Mouse (Mus musculus) hindbrain, embryonic 11.5 days (tissue): Measurements from ENCODE around the gene Ankrd6. TPM values are rescaled to one million over a fixed set of nuclear protein-coding genes. Genes with fewer than 3 reads are reported as not detected.

Experiments
- ATAC-seq: fragments of 200-750 bp; cut with Nextera tagmentation; 2 replicates; pipeline ENCODE4 v1.8.0; 2017; ENCODE audit warnings: mild to moderate bottlenecking, moderate TSS enrichment, moderate library complexity; ENCODE audit not compliant: low FRiP score
- DNase-seq: peaks from one replicate; pipeline ENCODE4 v3.0.0-alpha.2; 2015; ENCODE audit warnings: low spot score
- H3K27ac ChIP-seq: fragments of 300-500 bp; sonication (generic); 2 replicates; pipeline ENCODE4 v1.5.1; 2014; ENCODE audit warnings: mild to moderate bottlenecking, low read depth, low read length
- H3K27me3 ChIP-seq: fragments of 300-500 bp; sonication (generic); 2 replicates; pipeline ENCODE4 v1.6.1; 2014; ENCODE audit warnings: mild to moderate bottlenecking, low read length, moderate library complexity, mixed read lengths; ENCODE audit not compliant: control insufficient read depth, insufficient read depth
- H3K36me3 ChIP-seq: fragments of 300-500 bp; sonication (generic); 2 replicates; pipeline ENCODE4 v1.6.1; 2014; ENCODE audit warnings: mild to moderate bottlenecking, low read length, moderate library complexity, mixed read lengths; ENCODE audit not compliant: control insufficient read depth, insufficient read depth
- H3K4me1 ChIP-seq: fragments of 300-500 bp; sonication (generic); replicated peaks from 2 replicates; pipeline ENCODE4 v1.6.1; 2014; ENCODE audit warnings: low read length, mixed read lengths; ENCODE audit not compliant: control insufficient read depth, insufficient read depth
- H3K4me2 ChIP-seq: fragments of 300-500 bp; sonication (generic); replicated peaks from 2 replicates; pipeline ENCODE4 v1.6.1; 2014; ENCODE audit warnings: mild to moderate bottlenecking, low read depth, low read length
- H3K4me3 ChIP-seq: fragments of 300-500 bp; sonication (generic); 2 replicates; pipeline ENCODE4 v1.5.1; 2014; ENCODE audit warnings: low read depth, low read length
- H3K9ac ChIP-seq: fragments of 300-500 bp; sonication (generic); 2 replicates; pipeline ENCODE4 v1.6.1; 2014; ENCODE audit warnings: low read depth, low read length
- H3K9me3 ChIP-seq: fragments of 300-500 bp; sonication (generic); 2 replicates; pipeline ENCODE4 v1.6.1; 2016; ENCODE audit warnings: low read length; ENCODE audit not compliant: control insufficient read depth
- WGBS: fragments of 180-500 bp; shearing (Covaris S2); extraction: QIAGEN DNeasy Blood & Tissue Kit; methylation state at CpG from one replicate; pipeline ENCODE4 v1.1.7; 2014; 5-methylcytosine and 5-hydroxymethylcytosine counted together
- polyA plus RNA-seq: library from polyadenylated mRNA; unstranded; fragments of >200 nt; fragmentation: Nextera tagmentation; extraction: Ambion mirVana; gene quantifications from 2 replicates; pipeline ENCODE4 v1.2.1, GENCODE M21; 2014

Ankrd6 gene
- polyA plus RNA-seq, 1 experiment from 2014 or later, result 22.4 TPM

DNA sequence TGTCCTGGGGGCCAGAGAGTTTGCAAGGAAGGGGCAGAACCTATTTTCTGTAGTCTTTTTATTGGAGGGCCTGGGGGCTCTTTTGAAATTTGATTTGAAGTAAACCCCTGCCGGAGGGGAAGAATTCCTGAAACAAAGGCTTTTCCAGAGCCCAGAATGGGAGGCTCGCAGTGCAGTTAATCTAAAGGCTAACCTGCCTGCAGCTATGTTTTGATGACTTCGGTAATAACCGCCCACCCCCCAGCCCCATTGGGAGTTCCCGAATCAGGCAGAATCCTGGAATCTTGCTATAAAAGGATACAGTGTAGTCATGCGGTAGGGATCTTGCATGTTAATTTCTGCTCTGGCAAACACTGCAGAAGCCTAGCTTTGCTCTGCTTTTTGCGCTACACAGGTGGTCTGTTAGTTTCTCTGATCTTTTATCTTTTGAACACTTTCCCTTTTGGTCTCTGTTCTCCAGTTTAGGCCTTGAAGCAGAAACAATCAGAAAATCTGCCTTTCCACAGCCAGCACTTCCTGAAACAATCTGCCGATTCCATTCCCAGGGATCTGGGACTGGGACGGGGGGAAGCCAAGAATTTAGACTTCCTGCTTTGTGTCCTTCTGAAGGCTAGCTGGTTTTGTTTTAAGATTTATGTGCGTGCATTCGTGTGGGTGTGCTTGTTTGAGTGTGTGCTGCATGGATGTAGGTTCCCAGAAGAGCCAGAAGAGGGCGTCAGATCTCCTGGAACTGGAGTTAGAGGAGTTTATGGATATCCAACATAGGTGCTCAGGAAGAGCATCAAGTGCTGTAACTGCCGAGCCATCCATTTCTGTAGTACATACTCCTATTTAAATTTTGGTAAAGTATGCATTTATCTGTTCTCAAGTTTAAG is 34.4 kb upstream of the Ankrd6 start:
- 11% methylated on average over 13 of the region's 13 CpGs for WGBS
- ATAC-seq (no peak), DNase-seq (peak; percentile 65)
- peak overlapping the region; percentile 58 for H3K27ac ChIP-seq
- no peaks in the 10 kb centered on the region for H3K27me3 ChIP-seq
- no peaks in the 10 kb centered on the region for H3K36me3 ChIP-seq
- no peaks in the 10 kb centered on the region for H3K9me3 ChIP-seq
- H3K9ac ChIP-seq, result peak overlapping the region; percentile 95
- no peaks in the 10 kb centered on the region; the same call in 1 of the 2 replicates for H3K4me1 ChIP-seq
- H3K4me3 ChIP-seq, result peak overlapping the region; percentile 87
- H3K4me2 ChIP-seq, result peak overlapping the region; percentile 93

DNA sequence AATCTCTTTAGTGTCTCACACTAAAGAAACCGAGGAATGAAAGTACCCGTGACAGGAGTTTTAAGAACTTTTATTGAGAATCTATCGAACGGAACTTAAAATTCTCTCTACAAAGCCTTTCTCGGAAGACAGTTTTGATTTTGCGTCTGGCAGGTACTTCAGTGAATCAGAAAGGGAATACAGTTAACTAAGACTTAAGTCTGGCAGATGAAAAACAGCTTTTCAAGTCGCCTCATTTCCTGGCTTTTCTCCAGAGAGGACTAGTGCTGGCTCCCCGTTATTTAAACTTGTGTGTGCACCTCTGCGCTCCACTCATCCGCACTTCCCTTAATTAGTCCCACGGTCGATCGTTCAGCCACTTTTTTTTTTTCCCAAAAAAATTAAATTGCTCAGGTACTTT is 33.6 kb upstream of the Ankrd6 start:
- DNase-seq, result peak; percentile 53
- no peak for ATAC-seq
- no peaks in the 10 kb centered on the region for H3K9me3 ChIP-seq
- no peaks in the 10 kb centered on the region for H3K27me3 ChIP-seq
- no peaks in the 10 kb centered on the region for H3K36me3 ChIP-seq
- peak overlapping the region; percentile 95 for H3K9ac ChIP-seq
- peak overlapping the region; percentile 93 for H3K4me2 ChIP-seq
- peak overlapping the region; percentile 87 for H3K4me3 ChIP-seq
- WGBS, result under 1% methylated on average over 13 of the region's 13 CpGs
- H3K27ac ChIP-seq, result peak overlapping the region; percentile 87; the same call in 1 of the 2 replicates
- H3K4me1 ChIP-seq, result no peaks in the 10 kb centered on the region; the same call in 1 of the 2 replicates

DNA sequence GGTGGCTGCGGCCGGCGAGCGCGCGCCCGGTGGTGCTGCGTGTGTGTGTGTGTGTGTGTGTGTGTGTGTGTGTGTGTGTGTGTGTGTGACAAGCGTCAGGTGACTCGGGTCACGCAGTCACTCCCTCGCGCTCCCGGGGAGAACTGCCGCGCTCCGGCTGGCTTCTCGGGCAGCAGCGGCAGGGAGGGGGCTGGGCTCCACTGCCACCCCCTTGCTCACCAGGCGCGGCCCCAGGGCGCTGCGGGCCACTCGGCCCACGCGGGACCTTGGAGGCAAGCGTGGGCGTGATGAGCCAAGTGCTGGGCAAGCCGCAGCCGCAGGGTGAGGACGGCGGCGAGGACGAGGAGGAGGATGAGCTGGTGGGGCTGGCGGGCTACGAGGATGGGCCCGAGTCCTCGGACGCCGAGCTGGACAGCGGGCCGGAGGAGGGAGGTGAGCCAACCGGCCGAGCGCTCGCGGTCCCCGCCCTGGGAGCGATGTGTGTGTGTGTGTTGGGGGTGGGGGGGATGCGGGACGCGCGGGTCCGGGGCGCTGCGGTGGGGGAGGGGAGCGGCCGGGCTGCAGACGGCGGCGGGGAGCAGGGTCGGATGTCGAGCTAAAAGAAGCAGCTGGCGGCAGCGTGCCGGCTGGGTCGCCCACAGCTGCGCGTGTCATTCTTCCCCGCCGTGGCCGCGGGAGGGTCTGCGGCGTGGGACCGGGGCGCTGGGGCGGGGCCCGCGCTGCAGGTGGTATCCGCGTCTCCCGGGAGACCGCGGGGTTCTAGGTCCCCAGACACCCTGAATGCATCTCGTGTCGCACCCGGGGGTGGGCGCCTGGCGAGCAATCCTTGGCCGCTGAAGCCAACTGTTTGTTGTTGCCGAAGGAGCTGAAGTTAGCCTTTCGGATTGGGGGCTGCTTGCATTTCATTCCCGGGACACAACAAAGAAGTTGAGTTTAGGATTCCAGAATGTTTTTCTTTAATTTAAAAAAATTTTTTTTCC is 32.8 kb upstream of the Ankrd6 start:
- peak; percentile 77 for ATAC-seq
- peak overlapping the region; percentile 93 for H3K4me2 ChIP-seq
- H3K4me1 ChIP-seq, result no peaks in the 10 kb centered on the region; the same call in 1 of the 2 replicates
- 0% methylated on average over 54 of the region's 94 CpGs for WGBS
- H3K27me3 ChIP-seq, result no peaks in the 10 kb centered on the region
- H3K9ac ChIP-seq, result peak overlapping the region; percentile 95
- no peaks in the 10 kb centered on the region for H3K36me3 ChIP-seq
- H3K27ac ChIP-seq, result peak overlapping the region; percentile 87
- DNase-seq, result peak; percentile 74
- no peaks in the 10 kb centered on the region for H3K9me3 ChIP-seq
- peak overlapping the region; percentile 87 for H3K4me3 ChIP-seq

DNA sequence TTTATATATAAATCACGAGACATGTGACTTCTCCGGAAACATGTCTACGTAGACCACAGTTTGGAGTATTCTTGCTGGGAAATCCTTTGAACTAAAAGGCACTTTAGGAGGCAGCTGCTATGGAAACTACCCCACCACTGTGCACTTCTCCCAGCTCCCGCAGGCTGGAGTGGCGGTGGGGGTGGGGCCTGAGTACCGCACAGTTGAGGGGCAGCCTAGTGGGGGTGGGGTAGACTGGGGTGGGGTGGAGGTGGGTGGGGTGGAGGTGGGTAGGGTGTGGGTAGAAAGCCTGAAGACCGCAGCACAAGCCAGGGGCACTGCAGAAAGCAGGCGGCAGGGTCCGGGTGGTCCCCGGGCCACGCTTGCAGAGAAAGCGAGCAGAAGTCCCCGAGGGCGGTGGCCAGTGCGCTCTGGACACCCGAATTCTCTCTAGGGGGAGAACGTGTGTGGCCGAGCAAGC is 32.1 kb upstream of the Ankrd6 start, which contains the start of gene Rragd:
Gene Rragd, plus strand, starts transcription at position 322 of the 460 bp plus-strand sequence.
- Histone ChIP-seq H3K9me3 (no peaks in the 10 kb centered on the region), H3K4me3 (peak within 1 kb of the TSS; percentile 87), H3K4me2 (peak within 1 kb of the TSS; percentile 93), H3K4me1 (no peaks in the 10 kb centered on the region; the same call in 1 of the 2 replicates), H3K27ac (peak within 1 kb of the TSS; percentile 87), H3K36me3 (no peaks in the 10 kb centered on the region), H3K27me3 (no peaks in the 10 kb centered on the region), H3K9ac (peak within 1 kb of the TSS; percentile 95)
- ATAC-seq (peak; percentile 76), DNase-seq (peak; percentile 73)
- WGBS, result under 1% methylated on average over 17 of the region's 18 CpGs

DNA sequence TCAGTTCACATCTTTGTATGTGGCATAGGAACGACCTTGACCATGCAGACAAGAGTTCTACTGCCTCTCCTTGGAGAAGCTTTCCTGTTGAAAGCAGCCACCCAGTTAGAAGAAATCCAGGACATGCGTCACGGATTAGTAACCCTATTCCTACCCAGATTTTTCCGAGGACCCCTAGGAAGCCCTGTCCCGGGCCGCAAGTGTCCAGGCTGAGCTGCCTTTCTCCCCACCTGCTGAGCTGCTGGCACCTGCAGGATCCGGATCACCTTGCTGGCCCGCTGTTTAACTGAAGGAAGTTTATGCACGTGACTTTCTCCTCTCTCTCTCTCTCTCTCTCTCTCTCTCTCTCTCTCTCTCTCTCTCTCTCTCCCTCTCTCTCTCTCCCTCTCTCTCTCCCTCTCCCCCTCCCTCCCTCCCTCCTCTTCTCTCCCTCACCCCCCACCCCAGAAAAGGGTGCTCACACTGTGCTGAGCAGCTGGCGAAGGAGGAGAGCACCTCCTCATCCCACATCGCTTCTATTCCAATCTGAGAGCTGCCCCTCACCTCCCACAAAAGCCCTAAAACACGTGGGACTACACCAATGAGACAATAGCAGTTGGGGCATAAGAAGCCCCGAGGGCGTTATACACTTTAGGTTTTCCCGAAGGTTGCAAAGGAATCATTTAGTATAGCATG is 31.5 kb upstream of the Ankrd6 start:
- 2% methylated on average over 14 of the region's 15 CpGs for WGBS
- ATAC-seq (peak; percentile 28), DNase-seq (peak; percentile 24)
- Histone ChIP-seq H3K4me1 (no peaks in the 10 kb centered on the region; the same call in 1 of the 2 replicates), H3K9ac (peak overlapping the region; percentile 95), H3K4me3 (peak overlapping the region; percentile 87), H3K27me3 (no peaks in the 10 kb centered on the region), H3K4me2 (peak overlapping the region; percentile 93), H3K36me3 (no peaks in the 10 kb centered on the region), H3K27ac (no peak overlapping the region), H3K9me3 (no peaks in the 10 kb centered on the region)

DNA sequence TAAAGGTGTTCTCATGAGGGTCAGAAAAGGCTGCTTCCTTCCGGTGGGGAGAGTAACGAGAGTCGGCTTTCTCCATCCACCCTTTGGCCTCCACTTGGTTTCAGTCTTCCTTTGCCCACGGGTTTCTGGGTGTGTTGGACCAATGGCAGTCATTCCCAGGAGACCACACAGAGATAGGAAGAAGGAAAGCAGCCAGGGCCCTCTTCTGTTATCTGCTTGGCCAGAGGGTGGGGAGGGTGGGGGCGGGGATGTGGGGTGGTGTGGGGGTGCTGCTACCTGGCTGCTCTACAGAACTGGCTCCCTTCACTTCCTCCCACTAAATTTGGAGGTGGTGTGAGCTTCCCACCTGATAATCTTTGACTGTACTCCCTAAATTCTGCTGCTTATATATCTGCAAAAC is 31.0 kb upstream of the Ankrd6 start:
- H3K36me3 ChIP-seq, result no peaks in the 10 kb centered on the region
- 24% methylated on average over 5 of the region's 5 CpGs for WGBS
- H3K27ac ChIP-seq, result no peak overlapping the region
- no peak overlapping the region for H3K9ac ChIP-seq
- no peak overlapping the region for H3K4me3 ChIP-seq
- no peaks in the 10 kb centered on the region for H3K9me3 ChIP-seq
- DNase-seq (peak; percentile 4), ATAC-seq (no peak)
- H3K4me1 ChIP-seq, result no peaks in the 10 kb centered on the region; the same call in 1 of the 2 replicates
- no peak overlapping the region for H3K4me2 ChIP-seq
- H3K27me3 ChIP-seq, result no peaks in the 10 kb centered on the region

DNA sequence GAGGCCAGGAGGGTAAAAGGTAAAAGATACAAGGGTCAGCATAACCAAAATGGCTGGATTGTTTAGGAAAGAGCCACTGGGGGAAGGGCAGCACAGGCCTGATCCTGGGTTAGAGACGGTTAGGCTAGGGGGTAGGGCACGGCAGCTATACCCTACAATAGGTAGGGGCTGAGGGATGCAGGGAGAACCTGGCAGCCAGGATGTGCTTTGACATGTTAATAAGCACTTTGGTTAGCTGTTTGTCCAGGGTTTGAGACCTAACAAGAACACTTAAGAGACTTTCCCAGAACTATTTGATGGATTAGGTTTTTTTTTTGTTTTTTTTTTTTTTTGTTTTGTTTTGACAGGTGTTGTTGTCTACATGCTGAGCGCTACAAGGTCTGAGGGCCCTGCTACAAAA is 29.4 kb upstream of the Ankrd6 start:
- WGBS, result 66% methylated on average over 3 of the region's 3 CpGs
- H3K27ac ChIP-seq, result no peak overlapping the region
- H3K27me3 ChIP-seq, result no peaks in the 10 kb centered on the region
- DNase-seq (no peak), ATAC-seq (no peak)
- no peak overlapping the region for H3K4me2 ChIP-seq
- H3K4me1 ChIP-seq, result no peaks in the 10 kb centered on the region
- no peaks in the 10 kb centered on the region for H3K9me3 ChIP-seq
- no peak overlapping the region for H3K9ac ChIP-seq
- no peak overlapping the region for H3K4me3 ChIP-seq
- H3K36me3 ChIP-seq, result no peaks in the 10 kb centered on the region

DNA sequence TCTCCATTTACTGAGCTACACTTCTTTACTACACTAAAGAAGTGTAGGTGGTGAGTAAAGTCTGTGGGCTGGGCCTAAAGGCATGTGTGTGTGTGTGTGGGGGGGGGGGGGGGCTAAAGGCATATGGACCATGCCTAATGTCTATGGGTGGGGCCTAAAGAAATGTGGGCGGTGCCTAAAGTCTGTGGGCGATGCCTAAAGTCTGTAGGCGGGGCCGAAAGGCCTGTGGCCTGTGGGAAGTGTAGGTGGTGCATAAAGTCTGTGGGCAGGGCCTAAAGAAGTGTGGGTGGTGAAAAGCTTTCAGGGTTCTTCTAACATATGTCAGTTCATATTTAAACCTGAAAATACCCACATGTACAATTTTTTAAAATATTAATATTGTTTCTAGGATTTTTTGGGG is 26.7 kb upstream of the Ankrd6 start:
- DNase-seq (no peak), ATAC-seq (no peak)
- H3K36me3 ChIP-seq, result no peaks in the 10 kb centered on the region
- no peaks in the 10 kb centered on the region for H3K27me3 ChIP-seq
- H3K9me3 ChIP-seq, result 0 out of 2 replicates have a peak, but pooled peaks cover 2% of the 10 kb centered on the region
- no peaks in the 10 kb centered on the region for H3K4me1 ChIP-seq
- 91% methylated on average over 4 of the region's 4 CpGs for WGBS
- no peak overlapping the region for H3K9ac ChIP-seq
- H3K4me3 ChIP-seq, result no peak overlapping the region
- H3K27ac ChIP-seq, result no peak overlapping the region
- H3K4me2 ChIP-seq, result no peak overlapping the region
